Mouse (Mus musculus) CH12.LX (cell line): ENCODE data around the gene Slc16a7. TPM values are rescaled to one million over a fixed set of nuclear protein-coding genes. Genes with fewer than 3 reads are reported as not detected.

ENCODE experiments used
- DNase-seq: peaks from one replicate; pipeline ENCODE4 v3.0.0-alpha.2; 2013; ENCODE audit errors: extremely low read depth
- H3K27ac ChIP-seq: 2 replicates; pipeline ENCODE4 v1.5.1; 2012; ENCODE audit warnings: low read depth, mild to moderate bottlenecking, control low read depth, moderate library complexity; ENCODE audit not compliant: insufficient read depth
- H3K27me3 ChIP-seq: replicated peaks from 2 replicates; pipeline ENCODE3; 2012; ENCODE audit warnings: inconsistent platforms
- H3K36me3 ChIP-seq, 2 experiments: replicated peaks in 1 of 2; 2 replicates each; pipeline versions ENCODE3 to v1.6.1; 2012; ENCODE audit warnings: inconsistent platforms in 1 of 2, low read length in 1 of 2, mild to moderate bottlenecking in 1 of 2, mixed read lengths in 1 of 2, moderate library complexity in 1 of 2; ENCODE audit not compliant: control insufficient read depth in 1 of 2, insufficient read depth in 1 of 2
- H3K4me1 ChIP-seq, 2 experiments: 2 replicates each; pipeline ENCODE4 v1.6.1; 2012; ENCODE audit warnings: inconsistent platforms in 1 of 2, moderate library complexity in 1 of 2; ENCODE audit not compliant: insufficient read depth in 2 of 2, control insufficient read depth in 1 of 2
- H3K4me2 ChIP-seq: 2 replicates; pipeline ENCODE4 v1.6.1; 2012; ENCODE audit warnings: low read depth, mild to moderate bottlenecking, control low read depth; ENCODE audit not compliant: poor library complexity, insufficient read depth, severe bottlenecking
- H3K4me3 ChIP-seq, 3 experiments: fragments of 150-350 bp in 1 of 3; sonication (generic) in 1 of 3; replicated peaks in 1 of 3; 2 replicates each; pipeline versions ENCODE3 to v1.5.1; 2011 to 2012; ENCODE audit warnings: low read depth in 2 of 3, low read length in 2 of 3, mild to moderate bottlenecking in 2 of 3, moderate library complexity in 2 of 3, control low read depth in 1 of 3, improper control_type of control experiment in 1 of 3, inconsistent platforms in 1 of 3, mixed read lengths in 1 of 3; ENCODE audit not compliant: poor library complexity in 1 of 3
- H3K79me2 ChIP-seq: replicated peaks from 2 replicates; pipeline ENCODE4 v1.6.1; 2012; ENCODE audit warnings: mild to moderate bottlenecking, moderate library complexity; ENCODE audit not compliant: control insufficient read depth, poor library complexity, insufficient read depth, severe bottlenecking; ENCODE audit errors: extremely low read depth
- H3K9ac ChIP-seq: 2 replicates; pipeline ENCODE4 v1.6.1; 2012; ENCODE audit warnings: low read depth, mild to moderate bottlenecking, control low read depth, moderate library complexity; ENCODE audit not compliant: insufficient read depth
- H3K9me3 ChIP-seq: replicated peaks from 2 replicates; pipeline ENCODE3; 2012; ENCODE audit warnings: low read length, inconsistent platforms, mixed read lengths
- E2F4 ChIP-seq: IDR thresholded peaks from 2 replicates; pipeline ENCODE4 v1.6.1; 2011; ENCODE audit warnings: low read depth, low read length, improper control_type of control experiment; ENCODE audit not compliant: insufficient replicate concordance
- GABPA ChIP-seq: IDR thresholded peaks from 2 replicates; pipeline ENCODE4 v1.6.1; 2012; ENCODE audit warnings: low read depth, low read length, improper control_type of control experiment, inconsistent platforms; ENCODE audit not compliant: insufficient replicate concordance
- MEF2A ChIP-seq: IDR thresholded peaks from 2 replicates; pipeline ENCODE4 v1.6.1; 2014; ENCODE audit warnings: low read depth, mild to moderate bottlenecking, inconsistent platforms, low read length, improper control_type of control experiment, borderline replicate concordance
- NELFE ChIP-seq: IDR thresholded peaks from 2 replicates; pipeline ENCODE4 v1.6.1; 2011; ENCODE audit warnings: low read depth, low read length, improper control_type of control experiment
- NRF1 ChIP-seq: IDR thresholded peaks from 2 replicates; pipeline ENCODE4 v1.6.1; 2014; ENCODE audit warnings: low read depth, mild to moderate bottlenecking, inconsistent platforms, low read length, improper control_type of control experiment, moderate library complexity
- PAX5 ChIP-seq: IDR thresholded peaks from 2 replicates; pipeline ENCODE4 v1.6.1; 2012; ENCODE audit warnings: low read length, inconsistent platforms, mixed read lengths
- POLR2AphosphoS2 ChIP-seq: IDR thresholded peaks from 2 replicates; pipeline ENCODE4 v1.6.1; 2011; ENCODE audit warnings: low read depth, low read length, improper control_type of control experiment
- RAD21 ChIP-seq: IDR thresholded peaks from 2 replicates; pipeline ENCODE4 v1.6.1; 2011; ENCODE audit warnings: low read depth, mild to moderate bottlenecking, low read length, improper control_type of control experiment, moderate library complexity
- SIN3A ChIP-seq: IDR thresholded peaks from 2 replicates; pipeline ENCODE4 v1.6.1; 2012; ENCODE audit warnings: low read length, improper control_type of control experiment, inconsistent platforms
- TCF12 ChIP-seq: IDR thresholded peaks from 2 replicates; pipeline ENCODE4 v1.6.1; 2014; ENCODE audit warnings: low read depth, mild to moderate bottlenecking, inconsistent platforms, low read length, improper control_type of control experiment
- USF1 ChIP-seq: IDR thresholded peaks from 2 replicates; pipeline ENCODE4 v1.6.1; 2014; ENCODE audit warnings: low read depth, mild to moderate bottlenecking, inconsistent platforms, low read length, improper control_type of control experiment
- ZC3H11A ChIP-seq: IDR thresholded peaks from 2 replicates; pipeline ENCODE4 v1.6.1; 2012; ENCODE audit warnings: low read depth, mild to moderate bottlenecking, inconsistent platforms, low read length, improper control_type of control experiment
- ZKSCAN1 ChIP-seq: IDR thresholded peaks from 2 replicates; pipeline ENCODE4 v1.6.1; 2012; ENCODE audit warnings: low read depth, inconsistent platforms, low read length, improper control_type of control experiment, borderline replicate concordance
- ZMIZ1 ChIP-seq: IDR thresholded peaks from 2 replicates; pipeline ENCODE4 v1.6.1; 2012; ENCODE audit warnings: low read depth, mild to moderate bottlenecking, inconsistent platforms, low read length, improper control_type of control experiment
- ZNF384 ChIP-seq: IDR thresholded peaks from 2 replicates; pipeline ENCODE4 v1.6.1; 2012; ENCODE audit warnings: low read depth, low read length, improper control_type of control experiment, inconsistent platforms
- dilution Hi-C: fragments of 300-500 bp; cut with MboI; formaldehyde crosslinking; loops from 2 replicates; pipeline ENCODE4 v1.14.3; 2020; ENCODE audit warnings: low sequenced_read_pairs; ENCODE audit not compliant: extremely low pct_unique_long_range_greater_than_20kb, extremely low pct_ligation_motif_present
- in situ Hi-C: fragments of 300-500 bp; cut with MboI; formaldehyde crosslinking; loops from 3 replicates; pipeline ENCODE4 v1.14.3; 2019; ENCODE audit warnings: low sequenced_read_pairs, low pct_ligation_motif_present, low pct_unique_long_range_greater_than_20kb, mixed read lengths
- polyA plus RNA-seq: library from polyadenylated mRNA; unstranded; fragments of >175 nt; gene quantifications from 2 replicates; pipeline ENCODE4 v1.2.1, GENCODE M21; 2012; ENCODE audit warnings: low read depth; ENCODE audit not compliant: insufficient read length
- total RNA-seq, 2 experiments: library from RNA; depleted of rRNA; stranded (reverse); fragments of 300-350 nt in 1 of 2; fragments of >200 nt in 1 of 2; gene quantifications; 2 replicates each; pipeline ENCODE4 v1.2.3; 2012 to 2014

Slc16a7 gene
- total and polyA plus RNA-seq, 3 experiments: not detected

DNA sequence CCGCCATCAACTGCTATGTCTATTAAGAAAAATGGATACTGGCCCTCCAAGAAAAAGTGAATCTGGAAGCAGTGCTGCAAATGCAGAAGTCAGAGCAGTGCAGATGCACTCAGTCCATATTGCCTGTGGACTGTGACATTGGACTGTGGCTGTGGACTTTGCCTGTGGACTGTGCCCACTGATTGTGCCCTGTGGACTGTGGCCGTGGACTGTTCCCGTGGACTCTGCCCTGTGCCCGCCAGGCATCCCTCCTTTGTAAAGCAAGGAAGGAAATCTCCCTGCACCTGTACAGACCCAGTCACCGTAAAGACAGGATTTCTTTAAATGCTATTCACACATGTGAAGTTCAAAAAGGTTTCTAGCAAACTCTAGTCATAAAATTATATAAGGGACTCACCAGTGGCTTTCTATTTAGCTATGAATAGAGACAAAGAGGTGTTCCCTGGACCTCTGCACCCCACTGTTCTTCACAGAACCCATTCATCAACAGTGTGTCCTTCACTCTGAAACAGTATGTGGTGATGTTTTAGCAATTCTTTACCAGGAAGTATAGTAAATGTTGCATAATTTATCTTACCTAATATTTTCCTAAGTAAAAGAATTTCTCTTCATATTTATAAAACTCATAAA, 114.6 kb downstream of the Slc16a7 start:
- no peak overlapping the region for H3K4me3 ChIP-seq
- H3K36me3 ChIP-seq: no peaks in the 10 kb centered on the region
- TF ChIP-seq NELFE: no peak
- no peak for TF ChIP-seq ZMIZ1
- no peak for TF ChIP-seq ZKSCAN1
- TF ChIP-seq ZC3H11A: no peak
- TF ChIP-seq POLR2AphosphoS2: no peak
- TF ChIP-seq ZNF384: no peak
- no peak for TF ChIP-seq PAX5
- no peak for TF ChIP-seq USF1
- TF ChIP-seq GABPA: no peak
- TF ChIP-seq RAD21: no peak
- H3K9ac ChIP-seq: no peak overlapping the region
- H3K4me1 ChIP-seq: no peaks in the 10 kb centered on the region
- in situ Hi-C loops (no loop called here), dilution Hi-C loops (no loop called here)
- H3K4me2 ChIP-seq: no peak overlapping the region
- no peak overlapping the region for H3K27ac ChIP-seq
- DNase-seq: no peak
- peaks cover 57% of the 10 kb centered on the region for H3K9me3 ChIP-seq
- no peaks in the 10 kb centered on the region for H3K79me2 ChIP-seq
- H3K27me3 ChIP-seq: no peaks in the 10 kb centered on the region

DNA sequence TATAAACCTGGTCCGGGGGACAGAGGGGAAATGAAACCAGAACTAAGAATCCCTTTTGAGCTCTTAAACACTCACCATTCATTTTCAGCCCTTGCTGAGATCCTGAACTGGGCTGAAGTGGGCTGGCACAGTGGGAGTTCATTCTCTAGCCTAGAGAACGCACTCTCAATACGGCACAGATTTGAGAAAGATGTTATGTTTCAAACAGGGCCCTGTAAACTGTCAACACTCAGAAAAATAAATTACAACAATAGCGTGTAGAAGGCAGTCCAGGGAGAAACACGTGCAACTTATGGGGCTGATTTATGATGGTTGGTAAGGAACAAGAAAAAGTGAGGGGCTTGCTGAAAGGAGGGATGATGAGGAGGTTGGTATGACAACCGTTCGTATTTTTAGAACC, 115.5 kb downstream of the Slc16a7 start:
- H3K27me3 ChIP-seq: no peaks in the 10 kb centered on the region
- H3K79me2 ChIP-seq: no peaks in the 10 kb centered on the region
- H3K4me1 ChIP-seq: no peaks in the 10 kb centered on the region
- in situ Hi-C loops (no loop called here), dilution Hi-C loops (no loop called here)
- no peak overlapping the region for H3K4me2 ChIP-seq
- no peaks in the 10 kb centered on the region for H3K36me3 ChIP-seq
- no peak for DNase-seq
- TF ChIP-seq SIN3A: no peak
- TF ChIP-seq E2F4: no peak
- no peak for TF ChIP-seq NRF1
- no peak for TF ChIP-seq MEF2A
- TF ChIP-seq USF1: no peak
- no peak for TF ChIP-seq TCF12
- H3K4me3 ChIP-seq: no peak overlapping the region
- no peak overlapping the region for H3K9ac ChIP-seq
- H3K27ac ChIP-seq: no peak overlapping the region
- H3K9me3 ChIP-seq: peaks cover 48% of the 10 kb centered on the region
